Comparison of ENCODE assay signal across 8 mouse cellular contexts in genomic region chr3:95230495-95231297, GRCm38 (mm10). TPM values are rescaled to one million over a fixed set of nuclear protein-coding genes. Genes with fewer than 3 reads are reported as not detected.
DNase-seq lines count a peak whose midpoint lies in the region; ATAC-seq and TF ChIP-seq lines count a peak whose summit lies in the region.

No protein-coding gene starts in this region.

- no peak for TF ChIP-seq CTCF in liver, embryonic 14.5 days (IDR thresholded peaks at IDR 0.05; ENCODE audit: low read depth)
- TF ChIP-seq CTCF in spleen, adult 2 months (IDR thresholded peaks at IDR 0.05; ENCODE audit: extremely low read depth, insufficient read depth, insufficient read length, insufficient replicate concordance): no peak

- TF ChIP-seq POLR2A in spleen, adult 2 months (IDR thresholded peaks at IDR 0.05; ENCODE audit: low read depth, low read length): no peak; the same call in 1 of the 2 replicates

- ATAC-seq in embryonic facial prominence, embryonic 13.5 days (ENCODE audit: insufficient number of reproducible peaks, insufficient read depth, low FRiP score, low TSS enrichment, low read depth): no peak
- ATAC-seq in hindbrain, embryonic 16.5 days: peak; percentile 10; the same call in 1 of the 2 replicates
- peak; percentile 20; the same call in 1 of the 2 replicates for ATAC-seq in liver, embryonic 14.5 days (ENCODE audit: insufficient read depth)

- H3K27me3 ChIP-seq in embryonic facial prominence, embryonic 13.5 days: no peaks in the 10 kb centered on the region
- no peaks in the 10 kb centered on the region for H3K27me3 ChIP-seq in hindbrain, embryonic 16.5 days (replicated peaks; ENCODE audit: control insufficient read depth, insufficient read depth, low read length)
- no peaks in the 10 kb centered on the region for H3K27me3 ChIP-seq in liver, embryonic 14.5 days (ENCODE audit: control insufficient read depth, insufficient read depth, low read length)
- no peaks in the 10 kb centered on the region for H3K27me3 ChIP-seq in spleen, adult 2 months (ENCODE audit: control insufficient read depth, insufficient read depth, low read length)

- peak overlapping the region; percentile 88 for H3K4me2 ChIP-seq in embryonic facial prominence, embryonic 13.5 days
- peak overlapping the region; percentile 83 for H3K4me2 ChIP-seq in hindbrain, embryonic 16.5 days (ENCODE audit: low read length)
- H3K4me2 ChIP-seq in liver, embryonic 14.5 days (ENCODE audit: low read depth): peak overlapping the region; percentile 95

- peak overlapping the region; percentile 95 for H3K9ac ChIP-seq in embryonic facial prominence, embryonic 13.5 days
- peak overlapping the region; percentile 98 for H3K9ac ChIP-seq in hindbrain, embryonic 16.5 days (ENCODE audit: low read depth, low read length)
- H3K9ac ChIP-seq in liver, embryonic 14.5 days (replicated peaks): peak overlapping the region; percentile 88

- peaks cover 37% of the 10 kb centered on the region for H3K4me1 ChIP-seq in embryonic facial prominence, embryonic 13.5 days
- H3K4me1 ChIP-seq in hindbrain, embryonic 16.5 days (ENCODE audit: control insufficient read depth, insufficient read depth, low read depth, low read length): peaks cover 31% of the 10 kb centered on the region
- H3K4me1 ChIP-seq in liver, embryonic 14.5 days (replicated peaks; ENCODE audit: control insufficient read depth in 2 of 2, insufficient read depth in 2 of 2, low read length in 1 of 2): peaks cover 22 to 26% of the 10 kb centered on the region in 2 experiments
- H3K4me1 ChIP-seq in spleen, adult 2 months (ENCODE audit: control insufficient read depth, insufficient read depth, insufficient read length): peaks cover 15% of the 10 kb centered on the region

- peak overlapping the region; percentile 97 for H3K27ac ChIP-seq in embryonic facial prominence, embryonic 13.5 days
- H3K27ac ChIP-seq in hindbrain, embryonic 16.5 days (ENCODE audit: low read depth, low read length): peak overlapping the region; percentile 98
- peak overlapping the region; percentile 76 for H3K27ac ChIP-seq in liver, embryonic 14.5 days
- H3K27ac ChIP-seq in spleen, adult 2 months (ENCODE audit: insufficient read depth, low read length): peak overlapping the region; percentile 97

- H3K9me3 ChIP-seq in embryonic facial prominence, embryonic 13.5 days: no peaks in the 10 kb centered on the region
- H3K9me3 ChIP-seq in hindbrain, embryonic 16.5 days (ENCODE audit: control insufficient read depth, low read length): no peaks in the 10 kb centered on the region
- no peaks in the 10 kb centered on the region for H3K9me3 ChIP-seq in liver, embryonic 14.5 days (ENCODE audit: control insufficient read depth, low read length)

- H3K4me3 ChIP-seq in embryonic facial prominence, embryonic 13.5 days: peak overlapping the region; percentile 82
- peak overlapping the region; percentile 67 for H3K4me3 ChIP-seq in hindbrain, embryonic 16.5 days (ENCODE audit: low read length)
- peak overlapping the region; percentile 79 to 88 for H3K4me3 ChIP-seq in liver, embryonic 14.5 days (ENCODE audit: insufficient read depth in 1 of 2, low read depth in 2 of 2, low read length in 2 of 2)
- H3K4me3 ChIP-seq in spleen, adult 2 months (ENCODE audit: extremely low read depth, insufficient read depth, insufficient read length): peak overlapping the region; percentile 80

- TF ChIP-seq EP300 in liver, embryonic 14.5 days (IDR thresholded peaks at IDR 0.05; ENCODE audit: low read depth): no peak

- WGBS in embryonic facial prominence, embryonic 13.5 days: 41% methylated on average over 8 of the region's 8 CpGs
- WGBS in hindbrain, embryonic 16.5 days: 30% methylated on average over 8 of the region's 8 CpGs
- 13% methylated on average over 8 of the region's 8 CpGs for WGBS in liver, embryonic 14.5 days (ENCODE audit: insufficient replicate concordance)
- WGBS in spleen, adult 2 months: 7% methylated on average over 8 of the region's 8 CpGs

- H3K36me3 ChIP-seq in embryonic facial prominence, embryonic 13.5 days: peaks cover 47% of the 10 kb centered on the region
- peaks cover 21% of the 10 kb centered on the region for H3K36me3 ChIP-seq in hindbrain, embryonic 16.5 days (ENCODE audit: control insufficient read depth, insufficient read depth, low read length)
- H3K36me3 ChIP-seq in liver, embryonic 14.5 days (replicated peaks; ENCODE audit: control insufficient read depth, insufficient read depth, low read depth): peaks cover 39% of the 10 kb centered on the region
- H3K36me3 ChIP-seq in spleen, adult 2 months (ENCODE audit: control insufficient read depth, insufficient read depth, low read length): peaks cover 36% of the 10 kb centered on the region

- peak; percentile 39 for DNase-seq in embryo, embryonic 10 days (ENCODE audit: low spot score)
- DNase-seq in embryo, embryonic 9.5 days (ENCODE audit: extremely low spot score): no peak
- DNase-seq in liver, embryonic 14.5 days (ENCODE audit: low read depth in 3 of 3, low spot score in 3 of 3): no peak
- DNase-seq in spleen, adult 2 months (ENCODE audit: low read depth in 1 of 2, low spot score in 2 of 2): peak in 1 of 2 experiments; percentile 20
- no peak for DNase-seq in MN1 (ENCODE audit: low spot score)
- no peak for DNase-seq in right cerebral cortex, postnatal 4 days

RNA-seq across cellular contexts. Expression of gene Mllt11, which starts 1.3 kb away (rescaled TPM):
- polyA plus RNA-seq in embryonic facial prominence, embryonic 13.5 days (2015; fragmentation: Nextera tagmentation; extraction: Ambion mirVana): 18.8 and 20.3 TPM in 2 replicates
- polyA plus RNA-seq in hindbrain, embryonic 16.5 days (2015; fragmentation: Nextera tagmentation; extraction: Ambion mirVana): 282 and 327 TPM in 2 replicates
- 3.0 and 3.6 TPM in 2 replicates for polyA plus RNA-seq in liver, embryonic 14.5 days (2012; rRNA removed)
- 1.9 and 2.7 TPM in 2 replicates for polyA plus RNA-seq in liver, embryonic 14.5 days (2014; fragmentation: Nextera tagmentation; extraction: Ambion mirVana)
- polyA plus RNA-seq in spleen, adult 2 months (2012; rRNA removed): 15.5 and 16.2 TPM in 2 replicates

RNA-seq across cellular contexts. Expression of gene Cdc42se1, which starts 2.2 kb away (rescaled TPM):
- 89.6 and 91.2 TPM in 2 replicates for polyA plus RNA-seq in embryonic facial prominence, embryonic 13.5 days (2015; fragmentation: Nextera tagmentation; extraction: Ambion mirVana)
- 59.1 and 61.0 TPM in 2 replicates for polyA plus RNA-seq in hindbrain, embryonic 16.5 days (2015; fragmentation: Nextera tagmentation; extraction: Ambion mirVana)
- polyA plus RNA-seq in liver, embryonic 14.5 days (2012; rRNA removed): 21.3 and 24.9 TPM in 2 replicates
- 40.9 and 48.5 TPM in 2 replicates for polyA plus RNA-seq in liver, embryonic 14.5 days (2014; fragmentation: Nextera tagmentation; extraction: Ambion mirVana)
- polyA plus RNA-seq in spleen, adult 2 months (2012; rRNA removed): 91.5 and 94.1 TPM in 2 replicates

RNA-seq across cellular contexts. Expression of gene Gm128, which starts 10.7 kb away (rescaled TPM):
- polyA plus RNA-seq in embryonic facial prominence, embryonic 13.5 days (2015; fragmentation: Nextera tagmentation; extraction: Ambion mirVana): 0.46 and 0.61 TPM in 2 replicates
- 0.29 and 0.30 TPM in 2 replicates for polyA plus RNA-seq in hindbrain, embryonic 16.5 days (2015; fragmentation: Nextera tagmentation; extraction: Ambion mirVana)
- 0.12 and 0.19 TPM in 2 replicates for polyA plus RNA-seq in liver, embryonic 14.5 days (2012; rRNA removed)
- 0.14 and 0.19 TPM in 2 replicates for polyA plus RNA-seq in liver, embryonic 14.5 days (2014; fragmentation: Nextera tagmentation; extraction: Ambion mirVana)
- polyA plus RNA-seq in spleen, adult 2 months (2012; rRNA removed): 0.18 and 0.52 TPM in 2 replicates

RNA-seq across cellular contexts. Expression of gene Gabpb2, which starts 13.0 kb away (rescaled TPM):
- 13.9 and 14.2 TPM in 2 replicates for polyA plus RNA-seq in embryonic facial prominence, embryonic 13.5 days (2015; fragmentation: Nextera tagmentation; extraction: Ambion mirVana)
- polyA plus RNA-seq in hindbrain, embryonic 16.5 days (2015; fragmentation: Nextera tagmentation; extraction: Ambion mirVana): 2.4 and 3.0 TPM in 2 replicates
- polyA plus RNA-seq in liver, embryonic 14.5 days (2012; rRNA removed): 10.4 and 14.3 TPM in 2 replicates
- 5.1 and 6.9 TPM in 2 replicates for polyA plus RNA-seq in liver, embryonic 14.5 days (2014; fragmentation: Nextera tagmentation; extraction: Ambion mirVana)
- 17.0 and 17.1 TPM in 2 replicates for polyA plus RNA-seq in spleen, adult 2 months (2012; rRNA removed)

RNA-seq across cellular contexts. Expression of gene Bnipl, which starts 20.3 kb away (rescaled TPM):
- 4.9 and 6.2 TPM in 2 replicates for polyA plus RNA-seq in embryonic facial prominence, embryonic 13.5 days (2015; fragmentation: Nextera tagmentation; extraction: Ambion mirVana)
- 0.20 TPM in 1 of 2 replicates, not detected in the other for polyA plus RNA-seq in hindbrain, embryonic 16.5 days (2015; fragmentation: Nextera tagmentation; extraction: Ambion mirVana)
- polyA plus RNA-seq in liver, embryonic 14.5 days (2012; rRNA removed): 0.04 TPM in 2 replicates
- 0.16 TPM in 1 of 2 replicates, not detected in the other for polyA plus RNA-seq in liver, embryonic 14.5 days (2014; fragmentation: Nextera tagmentation; extraction: Ambion mirVana)
- 0.07 TPM in 1 of 2 replicates, not detected in the other for polyA plus RNA-seq in spleen, adult 2 months (2012; rRNA removed)

Comparison
In these comparisons a context has a peak if more than half of its experiments do, and no peak if none do; other contexts are left out.
1. RNA of gene Mllt11, which starts 1.3 kb away (polyA plus RNA-seq): 282 to 327 TPM in hindbrain, embryonic 16.5 days; 18.8 to 20.3 TPM in embryonic facial prominence, embryonic 13.5 days, 15.5 to 16.2 TPM in spleen, adult 2 months and 1.9 to 3.6 TPM in liver, embryonic 14.5 days; every median in the first group is over 10 times any median in the second.
2. Peak in every context shown above with its lines, with median percentiles within 50 percentile points of each other: H3K27ac ChIP-seq, H3K4me2 ChIP-seq, H3K4me3 ChIP-seq and H3K9ac ChIP-seq.